Mouse (Mus musculus) G1E (cell line): Measurements from ENCODE around the gene Cldn7.

Experiments
- CTCF ChIP-seq: IDR thresholded peaks from 2 replicates; pipeline ENCODE4 v1.5.1; 2012; ENCODE audit warnings: low read depth, low read length, inconsistent platforms, mixed read lengths
- GATA1 ChIP-seq: IDR thresholded peaks from 2 replicates; pipeline ENCODE4 v1.6.1; 2012; ENCODE audit warnings: borderline replicate concordance, low read length, inconsistent platforms, mixed read lengths
- GATA2 ChIP-seq: IDR thresholded peaks from 2 replicates; pipeline ENCODE4 v1.6.1; 2012; ENCODE audit warnings: low read depth, low read length, inconsistent platforms, borderline replicate concordance
- POLR2AphosphoS5 ChIP-seq: IDR thresholded peaks from 2 replicates; pipeline ENCODE4 v1.6.1; 2012; ENCODE audit warnings: low read depth, low read length, inconsistent platforms; ENCODE audit not compliant: insufficient replicate concordance
- TAL1 ChIP-seq: conservative IDR thresholded peaks from 2 replicates; pipeline ENCODE4 v1.6.1; 2012; ENCODE audit warnings: low read depth, low read length, inconsistent platforms, mixed read lengths

DNA sequence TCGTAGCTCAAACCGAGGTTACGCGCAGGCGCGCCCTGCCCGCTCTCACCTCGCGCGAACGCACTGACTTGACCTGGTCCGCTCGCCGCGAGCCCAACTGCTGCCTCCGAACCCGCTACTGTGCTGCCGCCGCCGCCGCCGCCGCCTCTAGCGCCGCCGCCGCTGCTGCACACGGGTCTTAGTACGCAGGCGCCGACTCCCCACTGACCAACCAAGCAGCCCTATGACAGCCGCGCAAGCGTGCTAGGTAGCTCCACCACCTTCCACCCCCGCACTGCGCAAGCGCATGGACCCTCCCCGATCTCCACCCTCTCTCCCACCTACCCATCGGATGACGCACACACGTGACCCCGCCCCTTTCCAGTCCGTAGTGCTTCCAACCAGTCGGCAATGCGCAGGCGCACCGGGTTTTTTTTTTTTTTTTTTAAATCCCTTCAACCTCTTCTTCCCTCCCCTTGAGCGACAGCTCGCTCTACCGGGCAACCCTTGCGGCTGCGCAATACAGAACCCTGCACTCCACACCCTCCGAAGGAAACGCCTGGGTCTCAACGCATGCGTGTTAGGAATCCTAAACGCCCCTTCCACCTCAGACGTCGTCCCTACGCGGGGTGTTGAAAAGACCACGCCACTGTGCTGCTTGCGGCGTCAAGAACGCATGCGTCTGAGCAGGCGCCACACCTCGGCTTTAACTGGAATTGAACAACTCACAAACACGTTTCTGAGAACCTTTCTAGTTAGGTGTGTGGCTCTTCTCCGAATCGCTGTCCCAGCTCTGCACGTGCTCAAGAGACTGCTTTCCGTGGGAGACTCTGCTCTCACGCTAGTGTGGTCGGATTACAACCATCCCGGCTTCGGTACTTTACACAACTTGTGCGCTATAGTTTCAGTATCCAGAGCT, 43.2 kb upstream of the Cldn7 start, which contains the start of gene Eif5a:
- TF ChIP-seq CTCF = no peak
- no peak for TF ChIP-seq GATA1
- TF ChIP-seq TAL1 = no peak
- no peak for TF ChIP-seq POLR2AphosphoS5
- no peak for TF ChIP-seq GATA2
